Mouse (Mus musculus): Measurements from ENCODE around the gene Kcnk1.

DNA sequence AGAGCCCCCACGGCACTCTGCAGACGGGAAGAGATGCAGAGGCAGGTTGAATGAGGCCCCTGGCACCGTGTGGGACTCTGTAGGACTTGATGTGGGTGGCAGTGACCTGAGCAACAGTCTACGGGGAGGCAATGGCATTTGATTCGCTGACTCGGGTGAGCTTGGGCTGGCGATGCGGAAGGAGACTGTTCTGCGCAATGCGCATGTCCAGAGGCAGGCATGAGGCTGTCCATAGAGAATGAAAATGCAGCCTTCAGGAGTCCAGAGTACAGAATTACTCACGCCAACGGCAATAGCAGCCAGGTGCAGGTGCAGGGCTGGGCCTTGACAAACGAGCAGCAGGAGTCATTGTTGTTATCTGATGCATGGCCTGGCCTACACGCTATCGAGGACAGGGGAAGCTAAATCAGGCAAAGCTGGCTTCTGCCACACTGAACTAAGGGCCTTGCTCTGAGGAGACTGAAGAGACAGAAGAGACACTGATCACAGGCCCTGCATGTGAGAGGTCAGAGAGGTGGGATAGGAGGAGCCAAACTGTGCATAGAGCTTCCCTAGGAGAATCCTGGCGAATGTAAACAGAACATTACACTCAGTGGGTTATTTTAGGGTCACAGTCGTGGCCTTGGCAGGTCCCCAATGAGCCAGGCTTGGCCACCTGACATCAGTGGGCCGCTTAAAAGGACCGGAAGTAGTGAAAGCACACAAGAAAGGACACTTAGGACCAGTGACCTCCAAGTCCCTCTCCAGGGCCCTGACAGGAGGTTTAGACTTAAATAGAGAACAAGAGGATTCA is 12.8 kb downstream of the Kcnk1 start:
- TF ChIP-seq CTCF (IDR thresholded peaks at IDR 0.05; ENCODE audit: control insufficient read depth, insufficient read depth, insufficient read length), result no peak
- no peak for TF ChIP-seq USF1 (IDR thresholded peaks at IDR 0.05; ENCODE audit: low read depth)
- TF ChIP-seq MYOD1 (IDR thresholded peaks at IDR 0.05; ENCODE audit: control insufficient read depth, insufficient read length, low read depth), result no peak

All from C2C12 (cell line).